Mouse (Mus musculus) kidney, postnatal 14 days (tissue): ENCODE measurements around the gene Zyg11b.
A peak's percentile ranks its signal among the peaks of the same experiment; 100 is the strongest.

Experiments used
- DNase-seq: peaks from one replicate; pipeline ENCODE4 v3.0.0; 2022; ENCODE audit warnings: mixed read lengths

Zyg11b gene

DNA sequence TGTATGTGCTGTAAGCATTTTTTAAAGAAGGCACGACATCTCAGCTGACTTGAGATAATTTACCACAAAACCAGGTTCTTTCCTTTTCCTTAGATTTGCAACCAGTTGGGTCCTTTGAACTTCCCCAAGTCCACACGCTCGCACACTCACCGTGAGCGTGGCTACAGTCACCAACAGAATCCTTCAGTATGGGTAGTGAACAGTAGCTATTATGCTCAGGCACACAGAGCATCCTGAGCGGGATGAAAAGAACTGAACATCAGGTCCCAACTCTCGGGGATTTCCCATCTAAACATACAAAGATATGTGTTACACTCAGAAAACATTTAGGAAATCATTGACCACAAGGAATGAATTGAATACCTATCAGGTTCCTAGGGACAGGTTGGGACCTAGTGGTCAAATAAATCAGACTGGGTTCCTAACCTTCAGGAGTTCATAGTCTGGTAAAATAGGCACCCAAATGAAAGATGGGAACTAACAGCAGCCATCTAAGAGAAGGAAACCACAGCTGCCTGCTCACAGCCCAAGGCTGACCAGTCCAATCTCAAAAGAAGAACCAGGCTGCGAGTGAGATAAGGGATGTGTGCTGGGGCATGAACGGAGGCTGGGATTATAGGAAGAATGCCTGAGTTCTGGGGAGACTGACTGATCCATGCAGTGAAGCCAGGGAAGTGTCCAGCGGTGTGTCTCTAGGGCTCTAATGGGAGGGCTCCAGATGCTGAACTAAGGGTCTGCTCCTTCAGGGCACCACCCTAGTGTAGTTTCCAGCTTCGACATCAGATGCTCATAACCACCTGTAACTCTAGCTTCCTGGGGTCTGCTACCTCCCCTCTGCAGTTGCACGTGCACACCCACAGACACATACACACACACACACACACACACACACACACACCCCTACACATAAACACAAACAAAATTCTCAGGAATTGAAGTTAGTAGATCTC, 17.0 kb upstream of the Zyg11b start:
- no peak for DNase-seq

- DNase-seq = no peak
Observed at GRCm38 (mm10) chr4:108314041-108314440, 13.1 kb upstream of the Zyg11b start.

DNA sequence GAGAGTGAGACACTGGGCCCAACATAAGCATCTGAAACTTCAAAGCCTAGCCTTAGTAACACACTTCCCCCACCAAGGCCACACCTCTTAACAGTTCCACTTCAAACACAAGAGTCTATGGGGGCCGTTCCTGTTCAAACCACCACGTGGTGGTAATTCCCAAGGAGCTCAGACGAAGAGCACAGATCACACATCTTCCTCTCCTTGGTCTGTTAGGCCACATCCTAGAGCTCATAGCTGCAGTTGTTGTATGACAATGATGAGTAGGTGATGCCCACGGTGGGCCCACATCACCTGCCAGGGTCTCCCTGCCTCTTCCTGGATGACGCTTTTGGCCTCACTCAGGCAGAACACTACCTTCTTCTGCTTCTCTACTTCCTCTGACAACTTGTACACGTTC, 9.8 kb upstream of the Zyg11b start:
- DNase-seq = no peak

GRCm38 (mm10) chr4:108302296-108302890, 1.5 kb upstream of the Zyg11b start:
- no peak for DNase-seq

GRCm38 (mm10) chr4:108300266-108300665, 630 bp downstream of the Zyg11b start:
- peak; percentile 15 for DNase-seq

DNA sequence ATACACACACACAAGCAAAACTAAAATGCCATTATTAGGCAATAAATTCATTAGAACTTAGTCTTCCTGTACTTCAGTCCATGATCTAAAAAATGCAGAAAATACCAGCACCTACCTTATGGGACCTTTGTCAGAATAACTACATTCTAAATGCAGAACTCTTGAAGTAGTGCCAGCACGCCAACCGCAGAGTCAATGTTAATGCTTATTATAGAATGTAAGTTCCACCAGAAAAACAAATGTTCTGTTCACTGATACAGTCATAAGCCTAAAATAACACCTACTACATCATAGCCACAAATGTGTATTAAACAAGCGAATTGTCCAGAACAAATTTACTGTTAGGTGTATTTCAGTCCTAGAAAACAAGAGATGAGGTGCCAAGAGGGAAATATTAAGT, 23.9 kb downstream of the Zyg11b start:
- no peak for DNase-seq

- DNase-seq = no peak
Observed at GRCm38 (mm10) chr4:108272286-108272685, 28.6 kb downstream of the Zyg11b start.

- DNase-seq = no peak
Observed at GRCm38 (mm10) chr4:108265774-108266173, 35.1 kb downstream of the Zyg11b start.

DNA sequence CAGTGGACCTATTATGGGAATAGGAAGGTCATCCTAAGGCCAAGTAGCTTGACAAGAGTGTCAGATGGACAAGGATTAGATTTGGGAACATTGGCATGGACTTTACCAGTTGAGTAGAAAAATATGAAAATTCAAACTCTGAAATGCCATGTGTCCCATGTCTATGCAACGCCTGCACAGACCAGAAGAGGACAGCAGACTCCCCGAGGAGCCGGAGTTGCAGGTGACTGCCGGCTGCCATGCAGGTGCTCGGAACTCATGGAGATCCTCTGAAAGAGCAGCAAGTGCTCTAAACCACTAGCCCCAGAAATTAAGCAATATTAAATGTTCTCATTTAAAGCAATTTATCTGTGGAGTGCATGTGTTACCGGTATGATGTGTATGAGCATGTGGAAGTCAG, 47.6 kb downstream of the Zyg11b start:
- peak; percentile 7 for DNase-seq

DNA sequence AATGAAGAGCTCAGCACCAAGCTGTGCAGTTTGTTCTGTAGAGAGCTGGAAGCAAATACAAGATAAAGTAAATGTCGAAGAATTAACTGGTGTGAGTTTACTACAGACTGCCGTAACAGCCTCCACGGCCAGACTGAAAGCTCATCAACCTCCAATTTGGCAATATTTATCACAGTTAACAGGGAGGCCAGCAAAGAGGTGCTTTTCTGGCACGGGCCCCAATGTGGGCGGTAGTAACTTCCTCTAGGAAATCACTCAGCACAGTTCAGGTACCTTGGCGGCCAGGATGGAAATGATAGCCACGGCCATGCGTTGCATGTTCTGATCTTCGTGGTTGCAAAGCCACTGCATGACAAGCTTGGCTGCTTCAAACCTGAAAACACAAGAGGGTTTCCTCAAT, 50.4 kb downstream of the Zyg11b start:
- DNase-seq = no peak

DNA sequence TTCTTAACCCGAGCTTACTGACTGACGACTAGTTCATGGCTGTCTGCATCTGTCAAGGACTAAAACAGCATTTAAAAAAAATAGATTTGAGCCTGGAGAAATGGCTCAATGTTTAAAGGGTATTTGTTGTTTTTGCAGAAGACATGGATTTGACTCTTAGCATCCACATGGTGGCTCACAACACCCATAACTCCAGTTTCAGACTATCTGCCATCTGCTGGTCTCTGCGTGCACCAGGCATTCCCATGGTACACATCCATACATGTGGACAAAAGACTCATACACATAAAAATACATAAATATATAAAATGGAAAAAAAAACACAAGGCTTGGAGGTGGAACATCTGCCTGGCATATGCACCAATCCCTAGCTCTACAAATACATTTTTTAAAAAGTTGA, 51.6 kb downstream of the Zyg11b start:
- no peak for DNase-seq

DNA sequence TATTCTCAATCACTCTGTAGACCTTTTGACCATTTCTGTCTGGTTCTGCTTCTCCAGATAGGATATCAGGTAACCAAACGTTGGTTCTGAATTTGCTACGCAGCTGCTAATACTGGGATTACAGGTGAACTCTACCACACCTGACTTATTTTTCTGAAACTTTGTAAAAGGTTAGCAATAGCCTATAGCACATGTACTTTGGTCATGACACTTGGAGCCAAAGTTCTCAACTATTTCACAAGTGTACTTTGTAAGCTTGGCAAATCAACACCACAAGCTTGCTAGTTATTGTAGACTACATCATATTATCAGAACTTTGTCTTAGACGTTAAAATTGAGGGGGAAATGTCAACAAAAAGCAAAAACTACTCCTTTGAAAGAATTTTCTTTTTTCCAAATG, 67.2 kb downstream of the Zyg11b start:
- no peak for DNase-seq

DNA sequence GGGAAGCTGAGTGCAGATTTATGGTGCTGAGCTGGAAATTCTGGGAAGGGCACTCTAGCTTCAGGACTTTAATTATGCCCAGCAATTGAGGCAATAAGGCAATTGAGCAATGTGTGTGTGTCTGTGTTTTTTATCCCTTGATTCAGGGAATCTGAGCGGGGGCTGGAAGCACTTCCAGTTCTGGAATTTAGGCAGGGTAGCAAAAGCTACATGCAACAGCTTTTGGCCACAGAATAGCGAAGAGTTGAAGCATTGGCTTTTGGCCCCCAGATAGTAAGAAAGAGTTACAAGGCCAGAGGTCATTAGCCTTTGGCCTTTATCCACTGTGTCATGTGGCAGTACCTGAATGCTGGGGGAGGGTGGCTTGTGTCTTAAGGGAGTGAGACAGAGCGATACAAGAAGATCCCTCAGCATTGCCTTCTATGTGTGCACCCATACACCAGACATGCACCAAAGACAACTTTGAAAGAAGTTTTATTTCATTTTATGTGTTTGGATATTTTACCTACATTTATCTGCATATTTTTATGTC, 75.5 kb downstream of the Zyg11b start:
- peak; percentile 7 for DNase-seq

GRCm38 (mm10) chr4:108222507-108222906, 78.4 kb downstream of the Zyg11b start:
- DNase-seq = no peak

DNA sequence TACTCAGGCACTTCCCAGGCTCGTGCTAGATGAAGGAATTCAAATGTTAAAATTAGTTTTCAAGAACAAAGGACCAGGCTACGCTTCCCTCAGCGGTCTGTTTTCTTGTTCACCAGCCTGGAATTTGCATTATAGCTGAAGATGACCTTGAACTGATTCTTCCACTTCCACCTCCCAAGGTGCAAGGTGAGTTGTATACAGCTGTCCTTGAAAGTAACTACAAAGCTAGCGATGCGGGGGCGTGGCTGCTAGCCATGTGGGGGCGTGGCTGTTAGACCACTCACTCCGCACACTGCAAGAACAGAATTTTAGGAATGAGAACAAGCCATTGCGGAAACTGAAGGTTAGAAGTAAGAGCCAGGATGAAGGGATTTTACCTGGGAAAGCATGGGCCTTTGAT, 81.9 kb downstream of the Zyg11b start:
- DNase-seq = peak; percentile 29

- peak; percentile 53 for DNase-seq
Observed at GRCm38 (mm10) chr4:108217332-108218179, 83.3 kb downstream of the Zyg11b start, which contains the start of gene Zyg11a. Gene Zyg11a (minus strand): TSS chr4:108218048.

GRCm38 (mm10) chr4:108213023-108213422, 87.9 kb downstream of the Zyg11b start:
- no peak for DNase-seq

- DNase-seq = no peak
Observed at GRCm38 (mm10) chr4:108204629-108205028, 96.3 kb downstream of the Zyg11b start.

GRCm38 (mm10) chr4:108199236-108199635, 101.7 kb downstream of the Zyg11b start:
- no peak for DNase-seq

DNA sequence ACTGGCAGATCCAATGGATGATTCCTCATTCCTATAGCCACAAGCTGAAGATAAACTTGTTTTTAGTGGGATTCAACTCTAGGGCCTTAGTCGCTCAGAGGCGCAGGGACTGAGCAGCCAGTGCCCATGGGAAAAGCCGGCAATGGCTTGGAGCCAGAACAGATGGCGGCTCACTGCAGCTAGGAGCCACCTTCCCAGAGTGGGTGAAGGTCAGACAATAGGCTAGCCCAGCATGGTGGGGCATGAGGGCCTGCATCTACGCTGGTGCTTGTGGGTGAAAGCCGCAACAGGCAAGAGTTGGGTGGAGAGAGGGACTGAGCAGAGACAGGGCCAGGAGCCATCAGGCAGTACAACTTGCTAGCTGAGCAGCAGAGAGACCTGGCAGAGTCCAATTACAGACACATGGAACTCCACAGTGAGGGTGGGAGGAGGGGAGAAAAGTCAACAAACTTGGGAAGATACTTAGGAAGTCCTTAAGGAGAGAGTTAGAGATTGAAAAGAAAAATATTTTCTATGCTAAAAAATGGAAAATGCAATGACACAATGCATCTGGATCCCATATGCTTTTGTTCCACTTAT, 104.5 kb downstream of the Zyg11b start:
- DNase-seq = no peak

- no peak for DNase-seq
Observed at GRCm38 (mm10) chr4:108192821-108193323, 108.0 kb downstream of the Zyg11b start.

GRCm38 (mm10) chr4:108182278-108182677, 118.6 kb downstream of the Zyg11b start:
- no peak for DNase-seq
